Mouse (Mus musculus) right cerebral cortex, postnatal 14 days (tissue): ENCODE data around the gene Eqtn.

Source experiments
- DNase-seq: peaks from one replicate; pipeline ENCODE4 v3.0.0; 2022

Eqtn gene

GRCm38 (mm10) chr4:94928743-94929142, at the start of gene Eqtn:
Eqtn (minus strand) TSS chr4:94928843.
- no peak for DNase-seq

GRCm38 (mm10) chr4:94973321-94973720, 44.7 kb upstream of the Eqtn start:
- DNase-seq = no peak

GRCm38 (mm10) chr4:94952773-94953172, 24.1 kb upstream of the Eqtn start:
- no peak for DNase-seq

- no peak for DNase-seq
These were observed 12.7 kb upstream of the Eqtn start for GRCm38 (mm10) chr4:94941221-94941855.

- no peak for DNase-seq
These were observed 26.9 kb downstream of the Eqtn start for GRCm38 (mm10) chr4:94901780-94902179.

- DNase-seq = no peak
These were observed 27.9 kb downstream of the Eqtn start for GRCm38 (mm10) chr4:94900744-94901143.
